Mouse (Mus musculus): ENCODE measurements around the gene Sltm. TPM values are rescaled to one million over a fixed set of nuclear protein-coding genes. Genes with fewer than 3 reads are reported as not detected.

The Sltm gene
- total and polyA plus RNA-seq, 3 experiments = 44.0 to 70.0 (median 62.3) TPM

DNA sequence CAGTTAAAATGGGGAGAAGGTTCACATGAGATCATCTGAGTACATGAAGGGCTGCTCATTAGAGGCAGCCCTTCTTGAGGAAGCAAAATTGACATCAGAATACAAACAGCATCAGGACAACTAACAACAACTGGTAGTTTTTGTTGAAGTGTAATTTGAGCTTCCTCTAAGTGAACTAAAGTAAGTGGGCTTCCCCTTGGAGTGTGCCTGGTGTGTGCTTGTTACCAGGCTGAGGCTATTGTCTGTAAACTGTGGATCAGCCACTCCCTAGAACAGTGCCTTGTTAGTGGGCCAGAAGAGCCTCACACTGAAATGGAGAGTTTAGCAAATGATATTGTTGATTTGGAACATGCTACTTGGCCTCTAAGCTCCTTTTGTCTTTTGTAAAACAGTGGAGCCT is 12.9 kb downstream of the Sltm start:
- H3K9ac ChIP-seq (ENCODE audit: control insufficient read depth, low read depth, low read length, poor library complexity, severe bottlenecking) = no peak overlapping the region
- no peak overlapping the region for H3K4me3 ChIP-seq (ENCODE audit: control insufficient read depth in 1 of 2, insufficient read depth in 1 of 2, low read depth in 2 of 2, low read length in 2 of 2)
- peaks cover 2 to 36% of the 10 kb centered on the region in 2 experiments for H3K36me3 ChIP-seq (ENCODE audit: control insufficient read depth in 1 of 2, insufficient read depth in 2 of 2, low read length in 2 of 2)
- TF ChIP-seq RAD21 (IDR thresholded peaks at IDR 0.05; ENCODE audit: low read depth, low read length) (no peak), USF2 (IDR thresholded peaks at IDR 0.05; ENCODE audit: borderline replicate concordance in 1 of 2, insufficient read depth in 1 of 2, low read depth in 1 of 2, low read length in 2 of 2) (no peak), ZNF384 (IDR thresholded peaks at IDR 0.05; ENCODE audit: low read depth, low read length) (no peak), CHD1 (IDR thresholded peaks at IDR 0.05; ENCODE audit: low read depth, low read length) (no peak), KAT2A (conservative IDR thresholded peaks at IDR 0.05; ENCODE audit: low read depth, low read length) (no peak), JUND (IDR thresholded peaks at IDR 0.05; ENCODE audit: low read depth, low read length) (no peak), MAZ (IDR thresholded peaks at IDR 0.05; ENCODE audit: low read depth, low read length) (no peak), MEF2A (IDR thresholded peaks at IDR 0.05; ENCODE audit: extremely low read depth, insufficient replicate concordance, low read depth, low read length, poor library complexity, severe bottlenecking) (no peak), POLR2AphosphoS5 (IDR thresholded peaks at IDR 0.05; ENCODE audit: borderline replicate concordance, low read depth, low read length) (no peak)
- no peaks in the 10 kb centered on the region for H3K9me3 ChIP-seq (replicated peaks; ENCODE audit: insufficient read depth, low read length)
- no peak overlapping the region for H3K27ac ChIP-seq (ENCODE audit: control insufficient read depth, low read depth, low read length)
- H3K4me1 ChIP-seq (ENCODE audit: control insufficient read depth in 1 of 2, insufficient read depth in 2 of 2, low read length in 2 of 2) = no peaks in the 10 kb centered on the region
- no peak for DNase-seq (ENCODE audit: low read depth, low spot score)
- peaks cover 42% of the 10 kb centered on the region for H3K79me2 ChIP-seq (ENCODE audit: control insufficient read depth, insufficient read depth, low read length, poor library complexity)
- H3K27me3 ChIP-seq (ENCODE audit: control insufficient read depth in 1 of 2, insufficient read depth in 2 of 2, low read length in 2 of 2) = no peaks in the 10 kb centered on the region

DNA sequence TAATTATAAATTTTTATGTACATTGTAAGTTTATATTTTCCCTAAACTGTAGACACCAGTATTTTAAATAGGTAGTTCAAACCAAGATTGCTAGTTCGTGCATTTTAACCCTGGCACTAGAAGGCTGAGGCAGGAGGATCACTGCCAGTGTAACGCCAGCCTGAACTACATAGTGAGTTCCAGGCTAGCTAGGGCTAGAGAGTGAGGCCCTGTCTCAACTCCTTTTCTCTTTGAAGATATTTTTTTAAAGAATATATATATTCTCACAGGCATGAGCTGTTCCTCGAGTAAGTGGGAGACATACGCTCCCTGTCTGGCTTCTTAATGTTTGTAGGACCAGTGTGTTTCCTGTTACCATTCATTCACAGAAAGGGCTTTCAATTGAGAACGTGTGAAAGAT is 14.2 kb downstream of the Sltm start:
- H3K9ac ChIP-seq (ENCODE audit: control insufficient read depth, low read depth, low read length, poor library complexity, severe bottlenecking) = no peak overlapping the region
- no peak overlapping the region for H3K4me3 ChIP-seq (ENCODE audit: control insufficient read depth in 1 of 2, insufficient read depth in 1 of 2, low read depth in 2 of 2, low read length in 2 of 2)
- peaks cover 42% of the 10 kb centered on the region for H3K79me2 ChIP-seq (ENCODE audit: control insufficient read depth, insufficient read depth, low read length, poor library complexity)
- no peak for TF ChIP-seq MAZ (IDR thresholded peaks at IDR 0.05; ENCODE audit: low read depth, low read length)
- TF ChIP-seq ZC3H11A (IDR thresholded peaks at IDR 0.05; ENCODE audit: low read depth, low read length) = no peak
- TF ChIP-seq POLR2A (IDR thresholded peaks at IDR 0.05; ENCODE audit: control insufficient read depth in 1 of 2, insufficient read depth in 1 of 2, low read depth in 1 of 2, low read length in 2 of 2, poor library complexity in 1 of 2) = no peak
- TF ChIP-seq RAD21 (IDR thresholded peaks at IDR 0.05; ENCODE audit: low read depth, low read length) = no peak
- no peak for TF ChIP-seq E2F4 (IDR thresholded peaks at IDR 0.05; ENCODE audit: borderline replicate concordance, low read depth, low read length)
- TF ChIP-seq MYC (IDR thresholded peaks at IDR 0.05; ENCODE audit: low read depth, low read length) = no peak
- TF ChIP-seq EP300 (IDR thresholded peaks at IDR 0.05; ENCODE audit: low read depth in 1 of 2, low read length in 2 of 2) = no peak
- no peak for TF ChIP-seq POLR2AphosphoS2 (IDR thresholded peaks at IDR 0.05; ENCODE audit: low read length)
- TF ChIP-seq USF2 (IDR thresholded peaks at IDR 0.05; ENCODE audit: borderline replicate concordance in 1 of 2, insufficient read depth in 1 of 2, low read depth in 1 of 2, low read length in 2 of 2) = no peak
- no peak for TF ChIP-seq ETS1 (IDR thresholded peaks at IDR 0.05; ENCODE audit: low read depth, low read length)
- no peak for TF ChIP-seq MEF2A (IDR thresholded peaks at IDR 0.05; ENCODE audit: extremely low read depth, insufficient replicate concordance, low read depth, low read length, poor library complexity, severe bottlenecking)
- no peak for TF ChIP-seq KAT2A (conservative IDR thresholded peaks at IDR 0.05; ENCODE audit: low read depth, low read length)
- no peak for TF ChIP-seq TCF12 (IDR thresholded peaks at IDR 0.05; ENCODE audit: low read depth, low read length)
- TF ChIP-seq JUND (IDR thresholded peaks at IDR 0.05; ENCODE audit: low read depth, low read length) = no peak
- TF ChIP-seq USF1 (IDR thresholded peaks at IDR 0.05; ENCODE audit: low read depth, low read length) = no peak
- no peak for TF ChIP-seq MXI1 (IDR thresholded peaks at IDR 0.05; ENCODE audit: low read depth, low read length)
- peaks cover 0 to 4% of the 10 kb centered on the region in 2 experiments; a peak in 2 of 4 replicates for H3K4me1 ChIP-seq (ENCODE audit: control insufficient read depth in 1 of 2, insufficient read depth in 2 of 2, low read length in 2 of 2)
- H3K36me3 ChIP-seq (ENCODE audit: control insufficient read depth in 1 of 2, insufficient read depth in 2 of 2, low read length in 2 of 2) = peaks cover 11 to 35% of the 10 kb centered on the region in 2 experiments
- no peak for DNase-seq (ENCODE audit: low read depth, low spot score)
- no peaks in the 10 kb centered on the region for H3K27me3 ChIP-seq (ENCODE audit: control insufficient read depth in 1 of 2, insufficient read depth in 2 of 2, low read length in 2 of 2)
- H3K9me3 ChIP-seq (replicated peaks; ENCODE audit: insufficient read depth, low read length) = no peaks in the 10 kb centered on the region
- no peak overlapping the region for H3K27ac ChIP-seq (ENCODE audit: control insufficient read depth, low read depth, low read length)
